Mouse (Mus musculus) ES-E14 (cell line): ENCODE measurements around the gene Cdk5. TPM values are rescaled to one million over a fixed set of nuclear protein-coding genes. Genes with fewer than 3 reads are reported as not detected.
A peak's percentile ranks its signal among the peaks of the same experiment; 100 is the strongest.

ENCODE experiments used
- DNase-seq: peaks from one replicate; pipeline ENCODE4 v3.0.0-alpha.2; 2013; ENCODE audit warnings: low read depth, low spot score
- H3K27ac ChIP-seq: 2 replicates; pipeline ENCODE4 v1.5.1; 2012; ENCODE audit warnings: low read depth, mild to moderate bottlenecking, low read length, moderate library complexity, mixed read lengths; ENCODE audit not compliant: poor library complexity, insufficient read depth, severe bottlenecking
- H3K36me3 ChIP-seq: 2 replicates; pipeline ENCODE4 v1.6.1; 2012; ENCODE audit warnings: mild to moderate bottlenecking, low read length, moderate library complexity, mixed read lengths; ENCODE audit not compliant: control insufficient read depth, poor library complexity, insufficient read depth, severe bottlenecking
- H3K4me1 ChIP-seq, 2 experiments: fragments of 150-350 bp in 1 of 2; sonication (generic) in 1 of 2; 2 replicates each; pipeline ENCODE4 v1.6.1; 2012; ENCODE audit warnings: low read length in 2 of 2, mild to moderate bottlenecking in 1 of 2, mixed read lengths in 1 of 2; ENCODE audit not compliant: control insufficient read depth in 2 of 2, insufficient read depth in 2 of 2, poor library complexity in 1 of 2
- H3K4me3 ChIP-seq, 2 experiments: fragments of 150-350 bp in 1 of 2; sonication (generic) in 1 of 2; 2 replicates each; pipeline ENCODE4 v1.5.1; 2012; ENCODE audit warnings: low read length in 2 of 2, low read depth in 1 of 2, mild to moderate bottlenecking in 1 of 2, mixed read lengths in 1 of 2; ENCODE audit not compliant: insufficient read depth in 1 of 2, poor library complexity in 1 of 2, severe bottlenecking in 1 of 2
- H3K9ac ChIP-seq: 2 replicates; pipeline ENCODE4 v1.6.1; 2012; ENCODE audit warnings: low read depth, mild to moderate bottlenecking, low read length, mixed read lengths; ENCODE audit not compliant: poor library complexity, insufficient read depth, severe bottlenecking
- H3K9me3 ChIP-seq: fragments of 150-350 bp; sonication (generic); 2 replicates; pipeline ENCODE4 v1.6.1; 2012; ENCODE audit warnings: low read depth, mild to moderate bottlenecking, low read length; ENCODE audit not compliant: control insufficient read depth, insufficient read depth
- CHD2 ChIP-seq: IDR thresholded peaks from 2 replicates; pipeline ENCODE4 v1.6.1; 2014; ENCODE audit warnings: mild to moderate bottlenecking, low read depth, low read length, inconsistent platforms
- HCFC1 ChIP-seq: IDR thresholded peaks from 2 replicates; pipeline ENCODE4 v1.6.1; 2012; ENCODE audit warnings: low read length, inconsistent platforms, borderline replicate concordance; ENCODE audit not compliant: insufficient read depth
- MAFK ChIP-seq: IDR thresholded peaks from 2 replicates; pipeline ENCODE4 v1.6.1; 2014; ENCODE audit warnings: mild to moderate bottlenecking, low read depth, low read length, inconsistent platforms; ENCODE audit not compliant: insufficient read depth
- ZC3H11A ChIP-seq: IDR thresholded peaks from 2 replicates; pipeline ENCODE4 v1.6.1; 2012; ENCODE audit warnings: low read depth, mild to moderate bottlenecking, inconsistent platforms, low read length, borderline replicate concordance
- ZNF384 ChIP-seq: IDR thresholded peaks from 2 replicates; pipeline ENCODE4 v1.6.1; 2012; ENCODE audit warnings: low read depth, low read length, inconsistent platforms
- in situ Hi-C, 2 experiments: fragments of 600-800 bp; cut with MboI; formaldehyde crosslinking; loops; one replicate each; pipeline ENCODE4 v1.15.1; 2025; ENCODE audit warnings: low sequenced_read_pairs in 2 of 2, inconsistent platforms in 1 of 2; ENCODE audit not compliant: unreplicated experiment in 2 of 2
- total RNA-seq: library from RNA; depleted of rRNA; stranded (reverse); fragments of 300-350 nt; gene quantifications from 2 replicates; pipeline ENCODE4 v1.2.3, GENCODE M21; 2012

Gene Cdk5
- total RNA-seq, 1 experiment = 17.8 TPM

DNA sequence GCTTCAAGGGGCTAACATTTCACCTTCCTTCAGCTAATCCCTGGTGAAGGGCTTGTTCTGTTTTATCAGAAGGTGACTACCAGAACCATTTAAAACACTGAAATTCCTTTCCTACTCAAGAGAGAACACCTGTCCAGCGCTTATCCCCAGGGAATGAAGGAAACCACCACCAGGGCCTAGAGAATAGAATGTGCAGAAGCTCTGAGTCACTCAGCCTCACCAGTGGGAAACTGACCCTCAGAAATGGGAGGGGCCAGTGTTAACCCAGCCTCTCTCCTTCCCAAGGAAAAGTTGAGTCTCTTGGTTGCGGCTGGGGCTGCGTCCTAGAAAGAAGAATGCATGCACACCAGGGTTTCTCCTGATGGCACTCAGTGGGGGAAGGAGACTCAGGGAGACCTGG lies 31.7 kb upstream of the Cdk5 start:
- DNase-seq = no peak
- H3K9me3 ChIP-seq = no peaks in the 10 kb centered on the region
- H3K9ac ChIP-seq = no peak overlapping the region
- H3K4me1 ChIP-seq = peaks cover 3 to 18% of the 10 kb centered on the region in 2 experiments; a peak in 2 of 4 replicates
- H3K27ac ChIP-seq = no peak overlapping the region
- no peak for TF ChIP-seq MAFK
- no peak for TF ChIP-seq ZNF384
- no peak for TF ChIP-seq HCFC1
- no peak for TF ChIP-seq CHD2
- no peak for TF ChIP-seq ZC3H11A
- in situ Hi-C loops = no loop called here
- H3K36me3 ChIP-seq = no peaks in the 10 kb centered on the region; the same call in 1 of the 2 replicates
- H3K4me3 ChIP-seq = peak overlapping the region in 1 of 2 experiments; percentile 7; a peak in 1 of 4 replicates

- Histone ChIP-seq H3K9ac (no peak overlapping the region), H3K4me1 (peaks cover 3 to 18% of the 10 kb centered on the region in 2 experiments; a peak in 2 of 4 replicates), H3K4me3 (no peak overlapping the region), H3K36me3 (no peaks in the 10 kb centered on the region; the same call in 1 of the 2 replicates), H3K9me3 (no peaks in the 10 kb centered on the region), H3K27ac (no peak overlapping the region)
- in situ Hi-C loops = loop anchor here in 1 of 2 experiments (5.0 kb wide), 1 partner anchor 37 kb away; no protein-coding TSS in a partner anchor
- TF ChIP-seq MAFK (no peak), CHD2 (no peak), ZC3H11A (no peak), HCFC1 (no peak), ZNF384 (no peak)
- no peak for DNase-seq
These were observed 30.6 kb upstream of the Cdk5 start for GRCm38 (mm10) chr5:24453985-24454303.

- in situ Hi-C loops = loop anchor here in 1 of 2 experiments (5.0 kb wide), 1 partner anchor 36 kb away; no protein-coding TSS in a partner anchor
- Histone ChIP-seq H3K27ac (no peak overlapping the region), H3K36me3 (no peaks in the 10 kb centered on the region; the same call in 1 of the 2 replicates), H3K9ac (peak overlapping the region; percentile 86; the same call in 1 of the 2 replicates), H3K4me3 (peak overlapping the region; percentile 89 to 92), H3K4me1 (peaks cover 3 to 18% of the 10 kb centered on the region in 2 experiments; a peak in 2 of 4 replicates), H3K9me3 (no peaks in the 10 kb centered on the region)
- DNase-seq = no peak
- TF ChIP-seq ZNF384 = no peak
- no peak for TF ChIP-seq CHD2
- no peak for TF ChIP-seq MAFK
- no peak for TF ChIP-seq HCFC1
- no peak for TF ChIP-seq ZC3H11A
These were observed 30.1 kb upstream of the Cdk5 start for GRCm38 (mm10) chr5:24453283-24453984.

- in situ Hi-C loops = loop anchor here in 1 of 2 experiments (5.0 kb wide), 1 partner anchor 35 kb away; no protein-coding TSS in a partner anchor
- TF ChIP-seq MAFK (no peak), ZNF384 (no peak), ZC3H11A (no peak), CHD2 (no peak), HCFC1 (no peak)
- H3K27ac ChIP-seq = no peak overlapping the region
- peak overlapping the region; percentile 89 to 92 for H3K4me3 ChIP-seq
- no peaks in the 10 kb centered on the region; the same call in 1 of the 2 replicates for H3K36me3 ChIP-seq
- H3K4me1 ChIP-seq = peaks cover 3 to 21% of the 10 kb centered on the region in 2 experiments; a peak in 2 of 4 replicates
- no peaks in the 10 kb centered on the region for H3K9me3 ChIP-seq
- H3K9ac ChIP-seq = peak overlapping the region; percentile 86
- DNase-seq = no peak
These were observed 29.4 kb upstream of the Cdk5 start for GRCm38 (mm10) chr5:24452691-24453233.
